Mouse (Mus musculus): ENCODE results near the gene Tecr. TPM values are rescaled to one million over a fixed set of nuclear protein-coding genes. Genes with fewer than 3 reads are reported as not detected.
A peak's percentile ranks its signal among the peaks of the same experiment; 100 is the strongest.
"Not testable (repeated sequence)": the region's sequence is repeated elsewhere in the genome, so short reads cannot be mapped to it uniquely, and the experiment has no call there.

The Tecr gene
- polyA plus RNA-seq, 1 experiment from 2014 or later: 561 TPM

DNA sequence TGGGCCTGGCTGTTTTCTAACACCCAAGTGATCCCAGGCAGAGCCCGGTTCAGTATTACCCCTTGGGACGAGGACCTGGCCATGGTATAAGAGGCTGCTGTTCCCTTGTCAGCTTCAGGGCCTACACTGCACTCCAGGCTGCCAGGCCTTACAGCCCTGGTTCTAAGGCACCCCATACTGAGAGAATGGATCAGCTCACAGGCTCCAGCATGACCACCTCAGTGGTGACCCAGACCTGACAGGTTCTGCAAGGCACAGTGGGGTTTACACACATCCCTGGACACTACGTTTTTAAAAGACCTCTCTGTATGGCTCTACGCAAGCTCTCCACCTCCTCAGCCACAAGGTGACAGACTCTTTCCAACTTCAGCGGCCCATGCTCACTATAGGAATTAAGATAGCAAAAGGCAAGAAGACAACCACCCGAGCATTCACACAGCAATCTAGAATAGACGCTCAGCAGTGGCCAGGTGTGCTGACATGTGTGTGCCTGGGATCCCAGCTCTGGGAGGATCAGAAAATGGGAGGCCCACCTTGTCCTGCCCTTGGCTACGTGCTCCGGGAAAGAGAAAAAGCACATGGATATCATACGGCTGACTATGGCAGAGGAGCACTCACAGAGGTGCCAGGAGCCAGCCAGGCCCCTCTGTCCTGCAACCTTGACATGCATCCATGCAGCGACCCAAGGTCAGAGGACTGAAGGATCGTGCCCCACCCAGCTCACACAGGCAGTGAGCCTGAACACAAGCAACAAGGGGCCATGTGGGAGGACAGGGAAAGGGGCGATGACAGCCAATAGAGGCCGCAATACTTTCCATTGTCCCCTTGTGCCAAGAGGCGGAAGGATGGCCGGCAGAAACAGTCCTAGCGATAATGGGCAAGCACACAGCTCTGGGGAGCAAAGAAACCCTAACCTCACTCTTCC is 29.4 kb downstream of the Tecr start:
- no peak overlapping the region for H3K27ac ChIP-seq
- ATAC-seq (ENCODE audit: insufficient read depth, low FRiP score, low read depth): no peak
- no peaks in the 10 kb centered on the region for H3K9me3 ChIP-seq
- no peak overlapping the region for H3K4me3 ChIP-seq (replicated peaks)
- H3K4me2 ChIP-seq: no peak overlapping the region
- H3K9ac ChIP-seq: no peak overlapping the region
- H3K4me1 ChIP-seq: peaks cover 44% of the 10 kb centered on the region
- WGBS: 70% methylated on average over 17 of the region's 17 CpGs
- 0 out of 2 replicates have a peak, but pooled peaks cover 2% of the 10 kb centered on the region for H3K36me3 ChIP-seq
- H3K27me3 ChIP-seq (replicated peaks): no peaks in the 10 kb centered on the region

DNA sequence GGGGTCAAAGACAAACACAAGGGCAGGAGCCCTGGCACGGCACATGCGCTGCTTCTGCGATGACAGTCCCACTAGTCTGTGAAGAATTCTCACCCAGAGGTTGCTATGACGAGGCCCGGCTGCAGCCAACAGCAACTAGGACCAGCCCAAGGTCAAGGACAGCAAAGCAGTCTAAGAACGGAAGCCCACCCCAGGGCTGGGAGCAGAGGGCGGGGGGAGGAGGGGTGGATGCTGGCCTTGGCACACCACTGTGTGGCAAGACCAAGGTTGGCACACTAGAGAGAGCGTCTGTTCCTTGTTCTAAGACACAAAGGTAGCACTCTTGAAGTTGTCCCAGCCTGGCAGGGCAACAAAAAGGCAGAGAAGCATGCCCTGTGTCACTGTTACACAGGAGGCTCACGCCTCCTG is 30.4 kb downstream of the Tecr start:
- peak overlapping the region; percentile 21; the same call in 1 of the 2 replicates for H3K27ac ChIP-seq
- ATAC-seq (ENCODE audit: insufficient read depth, low FRiP score, low read depth): no peak
- H3K27me3 ChIP-seq (replicated peaks): no peaks in the 10 kb centered on the region
- H3K9me3 ChIP-seq: no peaks in the 10 kb centered on the region
- no peak overlapping the region for H3K9ac ChIP-seq
- H3K36me3 ChIP-seq: peaks cover 10% of the 10 kb centered on the region
- WGBS: 57% methylated on average over 9 of the region's 9 CpGs
- H3K4me2 ChIP-seq: no peak overlapping the region
- H3K4me1 ChIP-seq: peaks cover 42% of the 10 kb centered on the region
- H3K4me3 ChIP-seq (replicated peaks): no peak overlapping the region

DNA sequence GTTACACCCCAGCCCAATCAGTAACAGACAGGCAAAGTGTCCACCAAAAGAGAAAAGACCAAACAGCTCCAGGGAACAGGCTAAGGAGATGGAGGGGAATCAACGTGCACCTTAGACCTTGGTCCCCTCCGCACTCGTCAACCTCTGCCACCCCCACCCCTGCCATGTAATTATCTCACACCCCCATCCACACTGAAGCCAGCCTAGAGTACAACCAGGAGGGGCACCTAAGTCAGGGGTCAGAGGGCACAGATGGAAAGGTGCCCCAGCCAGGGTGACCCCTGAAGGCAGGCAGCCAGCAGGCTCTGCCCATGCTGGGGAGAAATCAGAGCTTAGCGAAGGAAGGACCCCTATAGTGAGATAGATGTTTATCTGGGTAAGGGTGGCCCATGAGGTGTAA is 30.9 kb downstream of the Tecr start:
- Histone ChIP-seq H3K27ac (peak overlapping the region; percentile 16; the same call in 1 of the 2 replicates), H3K36me3 (peaks cover 15% of the 10 kb centered on the region), H3K27me3 (replicated peaks) (no peaks in the 10 kb centered on the region), H3K4me1 (peaks cover 38% of the 10 kb centered on the region), H3K4me2 (no peak overlapping the region), H3K9ac (no peak overlapping the region), H3K4me3 (replicated peaks) (no peak overlapping the region), H3K9me3 (no peaks in the 10 kb centered on the region)
- ATAC-seq (ENCODE audit: insufficient read depth, low FRiP score, low read depth): no peak
- 66% methylated on average over 4 of the region's 4 CpGs for WGBS

DNA sequence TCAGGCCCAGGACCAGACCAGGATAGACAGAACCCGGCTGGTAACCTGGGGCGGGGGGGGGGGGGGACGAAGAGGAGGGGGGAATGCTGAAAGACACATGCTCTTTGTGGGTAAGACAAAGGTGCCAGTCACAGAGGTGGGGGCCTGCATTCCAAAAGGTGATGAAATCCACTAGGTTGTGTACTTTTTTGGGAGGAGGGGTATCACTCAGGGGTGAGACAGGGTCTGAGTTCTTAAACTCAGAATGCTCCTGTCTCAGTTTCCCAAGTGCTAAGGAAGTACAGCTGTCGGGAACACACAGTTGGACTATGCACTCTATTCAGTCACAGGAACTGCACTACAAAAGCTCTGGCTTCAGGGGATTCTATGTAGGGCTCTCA is 31.3 kb downstream of the Tecr start:
- Histone ChIP-seq H3K9ac (no peak overlapping the region), H3K27me3 (replicated peaks) (no peaks in the 10 kb centered on the region), H3K4me3 (replicated peaks) (no peak overlapping the region), H3K4me2 (no peak overlapping the region), H3K9me3 (no peaks in the 10 kb centered on the region), H3K4me1 (peaks cover 38% of the 10 kb centered on the region), H3K27ac (0 out of 2 replicates have a peak overlapping the region, but pooled peaks have one; percentile 16), H3K36me3 (peaks cover 19% of the 10 kb centered on the region)
- WGBS: 52% methylated on average over 3 of the region's 4 CpGs
- no peak for ATAC-seq (ENCODE audit: insufficient read depth, low FRiP score, low read depth)

DNA sequence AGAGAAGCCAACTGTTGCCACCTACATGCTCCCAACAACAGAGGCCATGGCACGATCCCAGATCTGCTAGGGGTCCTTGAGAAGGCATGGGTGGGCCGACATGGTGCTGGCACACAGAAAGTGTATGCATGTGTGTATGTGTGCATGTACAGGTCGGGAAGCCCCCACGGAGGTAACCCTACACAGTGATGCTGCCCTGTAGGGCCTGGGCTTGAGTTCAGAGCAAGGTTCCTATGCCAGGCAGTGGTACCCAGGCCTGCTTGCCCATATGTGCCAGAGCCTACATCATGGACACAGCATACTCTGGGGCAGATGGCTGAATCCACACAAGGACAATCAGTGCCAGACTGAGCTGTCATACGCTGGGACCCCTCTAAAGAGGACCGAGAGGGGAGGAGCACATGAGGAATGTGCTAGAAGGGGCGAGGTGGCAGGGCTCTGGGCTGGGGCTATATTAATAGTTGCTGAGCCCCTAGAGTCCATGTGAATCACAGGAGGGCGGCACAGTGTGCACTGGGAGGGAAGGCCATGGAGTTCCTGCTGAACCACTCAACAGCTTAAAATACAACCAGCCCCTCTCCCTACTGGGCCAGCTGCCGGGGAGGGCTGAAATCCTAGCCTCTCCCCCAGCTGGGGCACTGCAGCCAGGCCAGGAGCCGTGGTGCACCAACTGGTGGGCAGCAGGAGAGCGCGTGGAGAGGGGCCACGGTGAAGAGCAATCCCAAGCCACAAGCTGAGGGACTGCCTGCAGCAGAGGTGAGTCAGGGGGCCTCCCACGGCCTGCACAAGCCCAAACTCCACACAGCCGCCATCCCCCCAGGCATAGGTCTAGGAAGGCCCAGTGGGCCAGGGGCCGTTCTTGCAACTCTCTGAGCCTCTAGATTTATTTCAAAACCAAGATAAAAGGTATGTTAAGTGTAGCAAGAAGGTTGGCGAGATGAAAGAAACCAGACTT is 31.9 kb downstream of the Tecr start:
- no peak for ATAC-seq (ENCODE audit: insufficient read depth, low FRiP score, low read depth)
- Histone ChIP-seq H3K27ac (0 out of 2 replicates have a peak overlapping the region, but pooled peaks have one; percentile 14), H3K4me1 (peaks cover 38% of the 10 kb centered on the region), H3K27me3 (replicated peaks) (no peaks in the 10 kb centered on the region), H3K9me3 (no peaks in the 10 kb centered on the region), H3K36me3 (peaks cover 22% of the 10 kb centered on the region), H3K4me3 (replicated peaks) (no peak overlapping the region), H3K9ac (no peak overlapping the region), H3K4me2 (no peak overlapping the region; the same call in 1 of the 2 replicates)
- WGBS: 68% methylated on average over 17 of the region's 17 CpGs

DNA sequence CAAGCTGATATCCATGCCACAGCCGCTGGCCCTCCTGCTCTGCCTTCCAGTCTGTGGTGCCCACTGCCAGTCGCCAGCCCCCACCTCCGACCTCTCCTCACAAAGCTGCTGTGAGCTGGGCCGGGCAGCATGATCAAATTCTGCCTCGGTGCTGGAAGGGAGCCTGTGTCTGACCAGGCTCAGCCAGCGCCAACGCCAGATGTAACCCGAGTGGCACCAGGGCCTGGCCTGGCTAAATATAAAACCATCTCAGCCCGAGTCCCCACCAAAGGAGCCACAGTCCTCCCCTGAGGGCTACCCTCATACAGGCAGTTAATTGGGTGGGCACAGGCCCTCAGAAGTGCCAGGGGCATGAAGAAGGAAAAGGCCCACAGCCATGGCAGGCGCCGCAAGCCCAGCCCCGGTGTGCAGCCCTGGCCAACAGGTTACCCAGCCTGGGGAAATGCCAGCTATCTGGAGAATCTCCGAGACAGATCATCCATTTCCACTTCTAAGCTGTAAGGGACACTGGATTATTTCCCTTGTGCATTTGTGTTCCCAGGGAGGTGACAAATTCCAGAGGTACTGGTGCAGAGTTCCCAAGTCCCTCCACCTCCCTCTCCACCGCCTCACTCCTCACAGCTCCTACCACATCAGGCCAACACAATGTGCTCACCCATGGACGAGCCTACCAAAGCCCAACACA is 33.0 kb downstream of the Tecr start:
- no peaks in the 10 kb centered on the region for H3K9me3 ChIP-seq
- no peaks in the 10 kb centered on the region for H3K27me3 ChIP-seq (replicated peaks)
- 81% methylated on average over 15 of the region's 15 CpGs for WGBS
- peaks cover 31% of the 10 kb centered on the region for H3K36me3 ChIP-seq
- H3K4me2 ChIP-seq: no peak overlapping the region
- no peak overlapping the region for H3K4me3 ChIP-seq (replicated peaks)
- no peak for ATAC-seq (ENCODE audit: insufficient read depth, low FRiP score, low read depth)
- H3K9ac ChIP-seq: no peak overlapping the region
- H3K4me1 ChIP-seq: peaks cover 38% of the 10 kb centered on the region
- no peak overlapping the region for H3K27ac ChIP-seq

DNA sequence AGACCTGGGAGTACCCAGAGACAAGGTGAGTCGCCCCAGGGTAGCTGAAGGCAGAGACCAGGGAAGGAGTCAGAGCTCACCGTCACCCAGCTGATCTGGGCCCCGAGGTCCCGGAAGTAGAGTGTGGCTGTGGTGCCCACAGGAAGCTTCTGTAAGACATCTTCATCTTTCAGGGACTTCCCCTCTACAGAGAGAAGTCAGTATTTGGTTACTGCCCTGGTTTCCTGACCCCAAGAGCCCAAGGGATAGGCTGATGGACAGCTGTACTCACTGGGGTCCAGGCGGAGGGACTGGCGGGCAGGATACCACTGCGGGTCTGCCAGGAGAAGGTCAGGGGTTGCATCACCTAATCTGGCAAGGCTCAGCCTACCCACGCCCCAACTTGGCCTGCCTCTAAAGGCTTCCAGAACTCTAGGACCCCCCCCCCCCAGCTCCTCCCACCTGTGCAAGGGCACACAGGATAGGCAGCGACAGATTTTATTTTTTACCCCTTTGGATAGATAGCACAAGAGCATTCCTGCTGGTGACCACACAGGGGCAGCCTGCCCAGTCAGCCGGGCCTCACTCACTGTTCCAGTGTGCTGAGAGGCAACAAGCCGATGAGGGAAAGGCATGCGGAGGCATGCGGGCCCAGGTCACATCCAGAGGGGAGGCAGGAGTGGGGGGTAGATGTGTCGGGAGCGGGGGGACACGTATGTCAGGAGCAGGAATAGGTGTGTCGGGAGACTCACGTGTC is 34.5 kb downstream of the Tecr start:
- 77% methylated on average over 18 of the region's 18 CpGs for WGBS
- H3K27ac ChIP-seq: no peak overlapping the region
- H3K4me1 ChIP-seq: peaks cover 30% of the 10 kb centered on the region; the same call in 1 of the 2 replicates
- no peak for ATAC-seq (ENCODE audit: insufficient read depth, low FRiP score, low read depth)
- H3K27me3 ChIP-seq (replicated peaks): no peaks in the 10 kb centered on the region
- peaks cover 31% of the 10 kb centered on the region for H3K36me3 ChIP-seq
- no peak overlapping the region for H3K4me2 ChIP-seq
- no peaks in the 10 kb centered on the region for H3K9me3 ChIP-seq
- H3K4me3 ChIP-seq (replicated peaks): no peak overlapping the region
- no peak overlapping the region for H3K9ac ChIP-seq

DNA sequence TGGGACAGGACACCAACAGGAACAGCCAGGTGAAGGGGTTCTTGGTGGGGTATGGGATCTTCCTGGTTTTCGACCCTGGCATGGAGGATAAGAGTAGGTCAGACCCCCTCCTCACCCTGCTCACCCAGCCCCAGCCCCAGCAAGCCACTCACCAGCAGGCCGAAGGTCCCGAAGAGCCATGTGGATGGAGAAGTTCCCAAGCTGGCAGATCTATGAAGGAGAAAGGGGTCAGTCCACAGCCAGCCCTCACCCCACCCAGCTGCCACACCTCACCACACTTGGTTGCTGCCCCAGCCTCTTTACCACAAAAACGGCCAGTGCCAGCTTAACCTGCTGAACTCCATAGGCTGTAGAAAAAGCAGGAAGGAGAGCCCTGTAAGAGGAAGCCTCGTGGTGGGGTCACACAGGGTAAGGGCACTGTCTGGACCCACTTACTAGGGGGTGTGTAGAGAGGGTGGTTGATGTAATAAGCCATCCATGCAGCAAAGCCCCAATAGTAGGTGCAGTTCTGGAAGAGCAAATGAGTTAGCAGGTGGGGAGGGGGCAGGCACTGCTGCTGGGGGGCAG is 35.4 kb downstream of the Tecr start:
- H3K27me3 ChIP-seq (replicated peaks): no peaks in the 10 kb centered on the region
- no peaks in the 10 kb centered on the region for H3K9me3 ChIP-seq
- no peak overlapping the region for H3K27ac ChIP-seq
- H3K4me1 ChIP-seq: peaks cover 32% of the 10 kb centered on the region
- 83% methylated on average over 5 of the region's 5 CpGs for WGBS
- peaks cover 31% of the 10 kb centered on the region for H3K36me3 ChIP-seq
- no peak overlapping the region for H3K9ac ChIP-seq
- H3K4me3 ChIP-seq (replicated peaks): no peak overlapping the region
- ATAC-seq (ENCODE audit: insufficient read depth, low FRiP score, low read depth): no peak
- H3K4me2 ChIP-seq: no peak overlapping the region

DNA sequence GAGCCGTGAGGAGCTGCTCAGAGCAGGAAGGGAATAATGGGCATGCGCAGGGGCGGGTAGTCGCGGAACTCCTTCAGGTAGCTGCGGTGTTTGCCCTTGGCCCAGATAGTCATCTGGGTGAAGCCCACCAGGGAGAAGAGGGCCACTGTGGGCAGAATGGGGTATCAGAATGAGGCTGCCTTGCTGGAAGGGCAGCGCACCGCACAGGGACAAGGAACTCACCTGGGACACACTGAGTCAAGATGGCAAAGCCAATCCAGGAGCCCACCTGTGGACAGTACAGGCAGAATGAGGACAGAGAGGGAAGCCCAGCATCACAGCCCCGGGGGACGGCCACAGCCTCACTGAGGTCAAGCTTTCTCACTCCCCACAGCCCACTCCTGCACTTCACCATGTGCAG is 36.0 kb downstream of the Tecr start:
- Histone ChIP-seq H3K4me2 (no peak overlapping the region), H3K4me3 (replicated peaks) (no peak overlapping the region), H3K27me3 (replicated peaks) (no peaks in the 10 kb centered on the region), H3K4me1 (peaks cover 27% of the 10 kb centered on the region), H3K9me3 (no peaks in the 10 kb centered on the region), H3K27ac (no peak overlapping the region), H3K36me3 (peaks cover 31% of the 10 kb centered on the region), H3K9ac (no peak overlapping the region)
- WGBS: 91% methylated on average over 10 of the region's 10 CpGs
- ATAC-seq (ENCODE audit: insufficient read depth, low FRiP score, low read depth): no peak

DNA sequence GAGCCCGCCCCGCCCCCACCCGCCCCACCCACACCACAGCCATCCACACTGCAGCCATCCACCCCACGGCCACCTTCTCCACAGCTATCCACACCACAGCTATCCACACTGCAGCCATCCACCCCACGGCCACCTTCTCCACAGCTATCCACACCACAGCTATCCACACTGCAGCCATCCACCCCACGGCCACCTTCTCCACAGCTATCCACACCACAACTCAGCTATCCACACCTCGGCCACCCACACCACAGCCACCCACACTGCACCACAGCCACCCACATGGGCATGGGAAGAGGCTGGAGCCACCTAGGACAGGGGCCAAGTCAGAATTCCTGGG is 36.8 kb downstream of the Tecr start:
- not testable (repeated sequence) for H3K9ac ChIP-seq; H3K4me2 ChIP-seq; H3K9me3 ChIP-seq; ATAC-seq (ENCODE audit: insufficient read depth, low FRiP score, low read depth); H3K27me3 ChIP-seq (replicated peaks); H3K27ac ChIP-seq; H3K4me3 ChIP-seq (replicated peaks)
- peaks cover 21% of the 10 kb centered on the region for H3K4me1 ChIP-seq
- 88% methylated on average over 6 of the region's 7 CpGs for WGBS
- peaks cover 31% of the 10 kb centered on the region for H3K36me3 ChIP-seq

Data from stomach, embryonic 15.5 days (tissue).